Mouse (Mus musculus) kidney, adult 9 months (tissue): ENCODE measurements around the gene Eloa.
A peak's percentile ranks its signal among the peaks of the same experiment; 100 is the strongest.

ENCODE experiments used
- DNase-seq: peaks from one replicate; pipeline ENCODE4 v3.0.0; 2022

Gene Eloa

DNA sequence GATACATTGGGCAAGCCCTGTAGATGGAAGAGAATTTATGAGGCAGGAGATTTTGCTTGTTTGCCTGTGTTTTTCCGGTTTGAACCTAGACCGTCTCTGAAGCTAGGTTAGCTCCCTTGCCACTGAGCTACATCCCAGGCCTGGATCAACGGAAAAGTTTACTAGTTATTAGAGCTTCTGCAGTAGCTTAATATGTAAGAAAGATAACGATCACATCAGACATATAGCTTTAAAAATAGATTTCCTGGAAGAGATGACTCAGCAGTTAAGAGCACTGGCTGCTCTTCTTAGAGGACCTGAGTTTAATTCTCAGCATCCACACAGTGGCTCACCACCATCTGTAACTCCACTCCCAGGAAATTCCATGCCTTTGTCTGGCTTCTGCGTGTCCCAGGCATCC lies 7.1 kb upstream of the Eloa start:
- no peak for DNase-seq

DNA sequence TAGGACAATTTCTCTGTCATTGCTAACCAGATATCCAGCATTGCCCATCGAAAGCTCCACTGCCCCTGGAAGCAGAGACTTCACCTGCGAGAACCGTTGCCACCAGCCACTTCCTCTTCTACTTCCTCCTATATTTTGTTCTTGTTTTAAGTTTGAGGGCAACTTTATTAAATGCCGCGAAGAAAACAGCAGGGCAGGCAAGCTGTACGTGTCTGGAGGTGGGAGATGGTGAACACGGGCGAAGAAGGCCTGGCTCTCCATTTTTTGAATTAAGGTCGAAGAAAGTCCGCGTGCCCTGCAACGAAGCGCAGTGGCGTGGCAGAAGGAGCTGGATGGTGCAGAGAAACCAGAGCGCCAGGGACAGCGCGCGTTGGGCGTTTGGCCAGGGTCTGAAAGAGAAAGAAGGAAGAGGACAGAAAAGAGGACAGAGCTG lies 6.6 kb upstream of the Eloa start:
- no peak for DNase-seq

DNA sequence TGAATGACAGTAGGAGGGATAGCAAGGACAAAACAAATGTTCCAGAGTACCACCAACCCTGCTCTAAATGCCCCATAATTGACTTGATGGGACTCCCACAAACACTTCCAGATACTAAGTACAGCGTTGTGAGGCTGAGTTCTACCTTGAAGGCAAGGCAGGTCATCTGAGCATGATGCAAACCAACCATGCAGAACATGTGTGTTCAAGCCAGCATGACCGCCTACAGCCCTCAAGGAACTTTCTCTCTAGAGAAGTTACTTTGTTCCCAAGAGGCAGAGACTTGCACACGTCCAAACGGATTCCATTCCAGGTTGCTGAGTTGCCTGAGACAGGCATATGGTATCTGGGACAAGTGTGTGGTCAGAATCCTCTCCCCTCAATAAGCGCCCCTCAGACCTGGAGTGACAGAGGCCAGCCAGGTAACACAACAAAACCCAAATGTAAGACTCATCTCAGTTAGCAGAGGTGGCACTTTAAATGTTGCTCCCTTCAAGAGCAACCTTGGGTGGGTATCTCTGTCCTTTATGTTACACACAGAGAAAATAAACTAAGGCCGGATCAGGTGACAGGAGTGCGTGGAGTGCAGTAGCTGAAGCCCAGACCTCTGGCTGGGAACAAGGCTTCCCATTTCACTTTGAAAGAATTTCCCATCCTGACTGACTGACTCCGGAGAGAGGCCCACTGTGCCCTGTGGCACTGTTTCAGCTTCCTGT lies 6.0 kb upstream of the Eloa start:
- peak; percentile 51 for DNase-seq

- no peak for DNase-seq
These were observed 3.8 kb upstream of the Eloa start for GRCm38 (mm10) chr4:136025350-136025749.

DNA sequence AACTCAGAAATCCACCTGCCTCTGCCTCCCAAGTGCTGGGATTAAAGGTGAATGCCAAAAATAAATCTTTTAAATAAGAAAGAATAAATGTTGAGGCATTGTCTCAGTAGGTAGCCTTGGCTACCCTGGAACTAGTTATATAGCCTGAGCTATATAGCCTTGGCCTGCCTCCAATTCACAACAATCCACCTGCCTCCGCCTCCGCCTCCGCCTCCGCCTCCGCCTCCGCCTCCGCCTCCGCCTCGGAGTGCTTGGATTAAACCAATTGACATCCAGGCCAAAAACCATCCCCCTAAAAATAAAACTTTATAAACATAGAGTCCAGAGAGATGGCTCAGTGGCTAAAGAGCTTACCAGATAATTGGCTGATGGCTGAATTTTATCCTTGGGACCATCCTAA lies 1.4 kb upstream of the Eloa start:
- DNase-seq: peak; percentile 34

DNA sequence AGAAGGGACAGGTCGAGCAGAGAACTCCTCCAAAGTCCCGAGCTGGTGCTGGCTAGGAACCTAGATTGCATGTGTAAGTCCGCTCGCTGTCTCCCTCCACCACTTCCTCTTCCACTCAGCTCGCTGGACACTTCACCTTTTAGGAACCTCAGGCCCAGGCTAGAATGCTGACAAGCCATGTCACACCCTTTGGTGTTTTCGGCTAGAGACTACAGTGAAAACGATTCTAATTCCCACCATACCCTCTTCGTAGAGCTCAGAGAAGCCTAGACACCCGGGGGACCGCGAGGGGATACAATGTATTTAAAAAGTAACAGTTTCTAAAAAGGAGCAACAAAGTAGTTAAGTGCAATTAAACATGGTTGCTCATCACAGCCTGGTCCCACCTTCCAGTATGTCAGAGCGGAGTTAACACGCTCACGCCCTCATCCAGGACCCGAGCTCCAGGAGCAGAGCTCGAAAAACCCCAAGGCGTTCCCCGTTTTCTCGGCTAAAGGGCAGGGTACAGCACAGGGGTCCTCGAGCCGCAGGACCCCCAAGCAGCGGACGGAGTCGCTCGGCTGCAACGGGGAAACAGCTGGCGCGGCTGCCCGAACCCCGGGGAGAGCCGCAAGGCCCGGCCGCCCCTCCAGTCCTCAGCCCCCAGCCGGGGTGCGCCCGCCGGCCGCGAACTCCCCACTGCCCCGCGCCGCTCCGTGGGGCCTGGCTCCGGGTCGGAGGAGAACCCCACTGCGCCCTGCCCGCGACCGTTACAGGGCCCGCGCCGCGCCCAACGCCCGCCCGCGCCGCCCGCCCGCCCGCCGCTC lies 617 bp downstream of the Eloa start:
- DNase-seq: peak; percentile 34

DNA sequence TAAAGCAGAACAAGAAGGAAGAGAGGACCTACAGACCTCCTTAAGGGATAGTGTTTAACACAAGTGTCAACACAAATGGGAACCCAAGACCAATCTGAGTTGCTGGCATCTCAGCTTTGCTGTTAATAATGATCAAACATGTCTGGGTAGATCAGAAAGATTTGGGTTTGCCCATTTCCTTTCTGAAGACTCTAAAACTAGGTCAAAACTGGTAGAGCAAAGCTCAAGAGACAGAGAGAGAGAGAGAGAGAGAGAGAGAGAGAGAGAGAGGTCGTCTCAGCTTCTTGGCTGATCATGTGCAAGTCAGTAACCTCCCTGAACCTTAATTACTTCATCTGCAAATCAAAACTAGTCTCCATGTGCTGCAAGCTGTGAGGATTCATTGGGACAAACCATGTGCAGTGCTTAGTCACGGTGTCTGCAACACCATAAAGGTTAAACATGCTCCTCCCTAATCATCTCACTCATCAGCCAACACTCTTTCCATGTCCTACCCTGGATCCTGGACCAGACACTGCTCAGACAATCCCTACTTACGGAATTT lies 5.4 kb downstream of the Eloa start:
- DNase-seq: no peak

DNA sequence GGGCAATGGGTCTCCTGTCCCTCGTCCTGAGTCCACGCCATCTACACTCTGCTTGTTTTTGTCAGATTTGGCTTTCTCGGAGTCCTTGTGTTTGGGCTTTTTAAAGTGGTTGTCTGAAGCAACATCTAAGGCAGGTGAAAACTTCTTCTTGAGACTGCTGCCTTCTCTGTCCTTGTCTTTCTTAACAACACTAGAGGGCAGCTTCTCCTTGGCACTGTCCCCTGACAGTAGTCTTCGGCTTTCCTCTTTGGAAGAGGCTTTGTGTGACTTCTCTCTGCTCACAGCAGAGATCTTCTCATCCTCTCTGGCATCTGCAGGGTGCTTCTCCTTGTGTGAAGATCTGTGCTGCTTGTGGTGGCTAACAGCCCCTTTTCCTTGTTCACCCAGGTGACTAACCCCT lies 11.0 kb downstream of the Eloa start:
- DNase-seq: no peak

DNA sequence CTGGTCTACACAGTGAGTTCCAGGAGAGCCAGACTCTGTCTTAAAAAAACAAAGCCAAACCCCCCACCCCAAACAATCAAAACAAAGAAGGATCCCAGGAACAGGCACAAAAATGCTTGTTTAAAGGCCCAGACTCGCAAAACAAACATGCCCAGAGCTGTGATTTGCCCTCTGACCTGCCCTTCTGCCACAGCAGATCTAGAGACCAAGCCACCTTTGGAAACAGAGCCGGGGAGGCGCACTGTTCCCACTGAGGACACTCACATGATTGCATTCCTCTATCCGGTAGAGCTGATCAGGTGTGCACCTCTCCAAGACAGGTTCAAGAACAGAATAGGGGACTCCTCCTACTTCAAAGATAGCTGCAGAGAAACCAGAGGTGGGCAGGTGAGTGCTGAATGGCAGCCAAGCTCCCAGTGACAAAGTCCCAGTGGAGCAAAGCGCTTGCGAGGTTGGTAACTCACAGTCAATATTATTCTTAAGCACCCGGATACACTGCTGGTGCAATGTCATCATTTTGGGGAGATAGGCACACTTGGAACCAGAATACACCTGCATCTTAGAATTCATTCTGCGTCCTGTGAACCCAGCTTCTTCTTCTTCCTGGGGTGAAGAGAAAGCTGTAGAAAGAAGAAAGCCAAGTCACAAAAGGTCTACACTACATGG lies 12.6 kb downstream of the Eloa start:
- no peak for DNase-seq

- no peak for DNase-seq
These were observed 14.7 kb downstream of the Eloa start for GRCm38 (mm10) chr4:136006821-136007220.

- DNase-seq: peak; percentile 36
These were observed 16.6 kb downstream of the Eloa start for GRCm38 (mm10) chr4:136004921-136005320.

- no peak for DNase-seq
These were observed 17.4 kb downstream of the Eloa start for GRCm38 (mm10) chr4:136004107-136004675.

- DNase-seq: no peak
These were observed 26.4 kb downstream of the Eloa start for GRCm38 (mm10) chr4:135995118-135995517.

DNA sequence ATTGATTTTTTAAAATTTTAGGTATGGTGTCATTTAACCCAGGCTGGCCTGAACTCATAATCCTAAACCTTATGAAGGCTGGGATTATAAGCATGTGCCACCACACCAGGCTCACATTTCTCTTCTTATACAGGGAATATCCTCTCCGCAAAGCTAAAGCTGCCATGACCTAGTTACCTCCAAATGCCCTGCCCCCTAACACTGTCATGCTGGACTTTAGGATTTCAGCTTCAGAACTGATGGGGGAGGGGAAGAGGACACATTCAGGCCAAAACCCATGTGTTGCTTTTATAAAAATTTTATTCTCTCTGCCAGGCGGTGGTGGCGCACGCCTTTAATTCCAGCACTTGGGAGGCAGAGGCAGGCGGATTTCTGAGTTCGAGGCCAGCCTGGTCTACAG lies 27.6 kb downstream of the Eloa start:
- DNase-seq: no peak

GRCm38 (mm10) chr4:135987714-135988113 lies 33.8 kb downstream of the Eloa start:
- no peak for DNase-seq

- peak; percentile 94 for DNase-seq
These were observed 34.4 kb downstream of the Eloa start, which contains the start of gene Pithd1 for GRCm38 (mm10) chr4:135986943-135987710. Gene Pithd1 (minus strand): TSS chr4:135987264.

DNA sequence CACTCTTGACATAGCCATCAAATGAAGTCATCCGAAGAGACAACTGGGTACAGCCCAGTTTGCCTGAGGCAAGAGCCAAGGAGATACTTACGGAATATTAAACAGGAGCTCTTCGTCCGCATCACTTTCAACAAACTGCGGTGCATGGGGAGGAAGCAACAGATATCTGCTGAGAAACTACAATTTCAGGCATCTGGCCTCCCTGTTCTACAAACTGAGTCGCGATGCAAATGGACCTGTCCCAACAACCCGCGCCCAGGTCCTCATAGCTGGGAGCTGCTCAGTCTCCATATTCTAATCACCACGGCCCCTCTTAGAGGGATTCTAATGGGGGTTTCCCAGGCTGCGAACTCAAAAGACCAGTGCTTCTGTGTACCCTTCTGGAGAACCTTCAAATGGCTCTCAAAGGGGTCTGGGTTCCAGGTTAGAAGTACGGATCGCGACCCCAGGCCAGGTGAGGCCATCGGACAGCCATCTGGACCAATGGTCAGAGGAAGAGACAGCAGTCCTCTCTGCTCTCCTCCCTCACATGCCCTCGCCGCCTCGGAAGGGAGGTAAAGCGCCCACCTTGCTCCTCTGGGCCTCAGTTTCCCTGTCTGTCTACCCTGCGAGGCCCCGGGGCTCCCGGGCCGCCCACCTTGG lies 35.1 kb downstream of the Eloa start:
- no peak for DNase-seq

DNA sequence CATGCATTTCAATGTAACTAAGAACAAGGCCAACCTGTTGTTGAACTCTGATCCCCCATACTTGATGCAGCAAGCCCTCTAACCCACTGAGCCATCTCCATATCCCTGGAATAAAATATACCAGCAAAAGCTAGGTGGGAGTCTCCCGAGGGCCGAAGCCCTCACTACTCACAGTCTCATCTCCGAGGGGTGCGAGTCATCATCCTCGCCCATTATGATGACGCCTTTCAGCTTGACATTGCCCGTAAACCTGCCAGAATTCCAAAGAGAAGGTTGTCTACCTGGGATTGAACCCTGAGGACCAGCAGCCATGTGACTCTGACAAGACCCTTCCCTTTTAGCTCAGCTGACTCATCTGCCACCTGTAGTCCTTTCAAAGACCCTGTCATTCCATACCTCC lies 35.8 kb downstream of the Eloa start:
- DNase-seq: no peak

DNA sequence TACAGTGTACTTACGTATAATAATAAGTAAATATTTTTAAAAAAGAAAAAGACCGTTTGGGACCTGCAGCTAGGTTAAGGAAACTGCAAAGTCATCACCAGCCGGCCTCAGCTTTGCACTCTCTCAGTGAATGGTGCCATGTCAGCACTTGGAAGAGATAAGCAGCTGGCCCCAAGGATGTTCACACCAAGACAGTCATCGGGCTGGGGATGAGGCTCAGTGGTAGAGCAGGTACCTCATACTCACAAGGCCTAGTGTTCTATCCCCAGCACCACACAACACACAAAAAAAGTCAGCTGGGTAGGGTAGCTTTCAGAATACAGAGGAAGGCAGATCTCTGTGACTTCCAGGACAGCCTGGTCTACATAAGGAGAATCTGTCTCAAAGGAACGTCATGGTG lies 36.4 kb downstream of the Eloa start:
- DNase-seq: no peak

- no peak for DNase-seq
These were observed 37.0 kb downstream of the Eloa start for GRCm38 (mm10) chr4:135984556-135984955.

DNA sequence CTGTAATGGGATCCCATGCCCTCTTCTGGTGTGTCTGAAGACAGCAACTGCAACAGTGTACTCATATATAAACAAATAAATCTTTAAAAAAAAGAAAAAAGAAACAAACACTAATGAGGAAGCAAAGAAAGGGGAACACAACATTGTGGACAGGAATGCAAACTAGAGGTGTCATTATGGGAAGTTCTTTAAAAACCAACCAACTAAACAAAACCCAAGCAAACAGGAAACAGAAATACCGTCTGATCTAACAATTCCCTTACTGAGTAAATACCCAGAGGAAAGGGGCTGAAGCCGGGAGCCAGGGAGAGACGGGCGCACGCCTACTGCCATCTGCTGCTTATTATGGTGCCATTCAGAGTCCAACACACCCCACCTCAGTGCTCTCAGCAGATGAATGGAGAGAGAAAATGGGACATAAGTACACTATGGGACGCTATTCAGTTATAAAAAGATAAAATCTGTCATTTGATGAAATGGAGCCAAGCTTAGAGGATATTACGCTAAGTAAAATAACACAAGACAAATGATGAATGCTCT lies 40.0 kb downstream of the Eloa start:
- no peak for DNase-seq
